Mouse (Mus musculus) heart, postnatal 0 days (tissue): ENCODE results near the gene Nudt22. TPM values are rescaled to one million over a fixed set of nuclear protein-coding genes. Genes with fewer than 3 reads are reported as not detected.
A peak's percentile ranks its signal among the peaks of the same experiment; 100 is the strongest.

Source experiments
- ATAC-seq: fragments of 200-750 bp; cut with Nextera tagmentation; 2 replicates; pipeline ENCODE4 v1.8.0; 2017; ENCODE audit warnings: low read depth, moderate number of reproducible peaks, moderate library complexity; ENCODE audit not compliant: insufficient read depth
- DNase-seq: peaks from one replicate; pipeline ENCODE4 v3.0.0-alpha.2; 2016; ENCODE audit warnings: low spot score
- H3K27ac ChIP-seq: fragments of 300-500 bp; sonication (generic); 2 replicates; pipeline ENCODE4 v1.5.1; 2014; ENCODE audit warnings: low read depth, mild to moderate bottlenecking
- H3K27me3 ChIP-seq: fragments of 300-500 bp; sonication (generic); 2 replicates; pipeline ENCODE4 v1.6.1; 2014; ENCODE audit warnings: low read length, mixed read lengths; ENCODE audit not compliant: control insufficient read depth, insufficient read depth
- H3K36me3 ChIP-seq: fragments of 300-500 bp; sonication (generic); replicated peaks from 2 replicates; pipeline ENCODE4 v1.6.1; 2014; ENCODE audit warnings: low read length, mixed read lengths; ENCODE audit not compliant: control insufficient read depth, insufficient read depth
- H3K4me1 ChIP-seq: fragments of 300-500 bp; sonication (generic); 2 replicates; pipeline ENCODE4 v1.6.1; 2014; ENCODE audit warnings: antibody characterized with exemption; ENCODE audit not compliant: control insufficient read depth, insufficient read depth
- H3K4me2 ChIP-seq: fragments of 300-500 bp; sonication (generic); 2 replicates; pipeline ENCODE4 v1.6.1; 2014; ENCODE audit warnings: low read depth, mild to moderate bottlenecking, low read length, moderate library complexity
- H3K4me3 ChIP-seq: fragments of 300-500 bp; sonication (generic); 2 replicates; pipeline ENCODE4 v1.5.1; 2014; ENCODE audit warnings: low read depth, low read length
- H3K9ac ChIP-seq: fragments of 300-500 bp; sonication (generic); replicated peaks from 2 replicates; pipeline ENCODE4 v1.6.1; 2014; ENCODE audit warnings: low read depth, low read length, mixed read lengths
- H3K9me3 ChIP-seq: fragments of 300-500 bp; sonication (generic); replicated peaks from 2 replicates; pipeline ENCODE4 v1.6.1; 2016; ENCODE audit warnings: low read length; ENCODE audit not compliant: control insufficient read depth
- CTCF ChIP-seq: IDR thresholded peaks from 2 replicates; pipeline ENCODE4 v1.5.1; 2016; ENCODE audit warnings: antibody characterized with exemption, control low read depth, low read depth
- EP300 ChIP-seq: IDR thresholded peaks from 2 replicates; pipeline ENCODE4 v1.6.1; 2016; ENCODE audit warnings: antibody characterized with exemption, low read depth
- WGBS: fragments of 180-500 bp; shearing (Covaris S2); extraction: QIAGEN DNeasy Blood & Tissue Kit; methylation state at CpG from one replicate; pipeline ENCODE4 v1.1.7; 2014; 5-methylcytosine and 5-hydroxymethylcytosine counted together
- polyA plus RNA-seq: library from polyadenylated mRNA; unstranded; fragments of >200 nt; fragmentation: Nextera tagmentation; extraction: Ambion mirVana; gene quantifications from 2 replicates; pipeline ENCODE4 v1.2.1, GENCODE M21; 2015
- total RNA-seq: library from RNA; depleted of rRNA; stranded (reverse); fragments of >200 nt; gene quantifications from 2 replicates; pipeline ENCODE4 v1.2.3, GENCODE M21; 2014; ENCODE audit warnings: low replicate concordance

The Nudt22 gene
- total and polyA plus RNA-seq, 2 experiments from 2014 or later, result 45.3 to 48.1 TPM

GRCm38 (mm10) chr19:7012426-7012825 is 16.5 kb upstream of the Nudt22 start:
- 88% methylated on average over 4 of the region's 4 CpGs for WGBS

DNA sequence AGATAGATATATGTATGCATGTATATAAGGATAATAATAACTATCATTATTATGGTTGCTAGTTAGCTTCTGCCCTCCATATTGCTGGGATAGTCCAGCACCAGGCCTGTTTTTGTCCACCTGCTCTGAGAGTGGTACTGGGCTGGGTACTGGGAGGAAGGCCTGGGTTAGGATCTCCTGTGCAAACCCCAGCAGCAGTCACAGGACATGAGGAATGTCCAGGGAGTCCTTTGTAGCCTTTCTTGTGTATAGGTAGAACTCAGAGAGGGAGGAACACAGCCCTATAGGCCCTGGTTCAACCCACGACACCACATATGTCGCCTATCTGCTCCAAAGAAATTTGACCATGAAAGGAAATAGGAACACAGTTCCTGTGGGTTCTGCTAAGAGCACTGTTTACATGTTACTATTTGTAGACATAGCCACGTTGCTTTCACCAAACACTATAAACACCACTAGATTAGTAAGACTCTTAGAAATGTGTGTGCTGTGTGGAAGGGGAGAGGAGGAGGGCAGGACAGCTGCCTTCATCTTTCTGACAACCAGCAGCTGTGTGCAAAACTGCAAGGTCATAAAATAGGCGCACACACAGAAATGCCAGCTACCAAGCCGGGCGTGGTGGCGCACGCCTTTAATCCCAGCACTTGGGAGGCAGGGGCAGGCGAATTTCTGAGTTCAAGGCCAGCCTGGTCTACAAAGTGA is 11.1 kb upstream of the Nudt22 start:
- Histone ChIP-seq H3K27me3 (no peaks in the 10 kb centered on the region), H3K4me2 (no peak overlapping the region), H3K9ac (no peak overlapping the region), H3K27ac (no peak overlapping the region), H3K36me3 (no peaks in the 10 kb centered on the region), H3K4me1 (peaks cover 7% of the 10 kb centered on the region; the same call in 1 of the 2 replicates), H3K9me3 (no peaks in the 10 kb centered on the region), H3K4me3 (no peak overlapping the region)
- no peak for DNase-seq
- ATAC-seq, result no peak
- no peak for TF ChIP-seq CTCF
- TF ChIP-seq EP300, result no peak
- WGBS, result 79% methylated on average over 9 of the region's 9 CpGs

More at GRCm38 (mm10) chr19:7012426-7012825, 16.5 kb upstream of the Nudt22 start:
- no peak for ATAC-seq
- TF ChIP-seq CTCF (no peak), EP300 (no peak)
- Histone ChIP-seq H3K4me3 (no peak overlapping the region), H3K4me1 (no peaks in the 10 kb centered on the region), H3K9me3 (no peaks in the 10 kb centered on the region), H3K27me3 (no peaks in the 10 kb centered on the region), H3K9ac (no peak overlapping the region), H3K4me2 (no peak overlapping the region), H3K36me3 (no peaks in the 10 kb centered on the region), H3K27ac (no peak overlapping the region)
- DNase-seq, result no peak

- H3K4me2 ChIP-seq, result no peak overlapping the region
- TF ChIP-seq CTCF (no peak), EP300 (no peak)
- H3K9ac ChIP-seq, result no peak overlapping the region
- no peaks in the 10 kb centered on the region for H3K9me3 ChIP-seq
- no peaks in the 10 kb centered on the region for H3K27me3 ChIP-seq
- H3K4me1 ChIP-seq, result peaks cover 19% of the 10 kb centered on the region
- no peak overlapping the region for H3K4me3 ChIP-seq
- H3K36me3 ChIP-seq, result peaks cover 25% of the 10 kb centered on the region
- ATAC-seq (no peak), DNase-seq (no peak)
- 97% methylated on average over 19 of the region's 19 CpGs for WGBS
- no peak overlapping the region for H3K27ac ChIP-seq
Observed at GRCm38 (mm10) chr19:6999360-7000063, 3.6 kb upstream of the Nudt22 start.

GRCm38 (mm10) chr19:6997721-6998290 is 1.9 kb upstream of the Nudt22 start:
- no peak overlapping the region for H3K4me2 ChIP-seq

DNA sequence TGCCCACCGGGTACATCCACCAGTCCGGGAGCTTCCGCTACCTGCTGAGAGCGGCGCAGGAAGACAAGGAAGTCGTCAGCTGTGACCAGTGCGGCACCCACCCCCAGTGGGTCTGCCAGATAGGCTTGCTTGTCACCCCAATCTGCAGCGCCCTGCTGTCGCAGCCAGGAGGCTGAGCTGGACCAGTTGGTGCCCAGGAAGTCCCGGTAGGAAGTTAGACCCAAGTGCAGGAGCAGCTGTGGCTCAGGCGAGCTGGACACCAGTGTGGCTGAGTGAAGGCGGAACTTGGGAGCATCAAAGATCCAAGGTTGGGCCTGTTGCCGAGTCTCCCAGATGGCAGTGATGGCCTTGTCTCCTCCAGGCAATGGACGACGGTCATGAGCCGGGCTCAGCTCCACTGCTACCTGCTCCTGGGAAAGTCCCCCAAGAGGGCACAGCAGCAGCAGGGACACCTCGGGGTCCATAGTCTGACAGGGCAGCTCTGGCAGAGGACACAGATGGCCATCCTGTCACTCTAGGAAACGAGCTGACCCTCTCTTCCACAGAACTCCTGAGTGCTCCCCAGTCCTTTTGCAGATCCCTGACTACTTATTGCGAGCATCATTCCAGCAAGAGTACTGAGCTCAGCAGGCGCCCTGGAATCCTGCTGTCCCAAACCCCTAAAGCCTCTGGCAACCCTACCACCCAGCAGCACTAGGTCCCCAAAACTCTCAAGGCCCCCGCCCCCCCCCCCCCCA is 494 bp downstream of the Nudt22 start:
- no peaks in the 10 kb centered on the region for H3K9me3 ChIP-seq
- TF ChIP-seq CTCF (no peak), EP300 (no peak)
- peak overlapping the region; percentile 58 for H3K4me3 ChIP-seq
- H3K4me1 ChIP-seq, result peaks cover 26% of the 10 kb centered on the region
- peak overlapping the region; percentile 79 for H3K4me2 ChIP-seq
- H3K27me3 ChIP-seq, result no peaks in the 10 kb centered on the region
- no peak for DNase-seq
- ATAC-seq, result no peak
- 38% methylated on average over 21 of the region's 21 CpGs for WGBS
- H3K27ac ChIP-seq, result peak overlapping the region; percentile 84
- H3K9ac ChIP-seq, result peak overlapping the region; percentile 62
- H3K36me3 ChIP-seq, result peaks cover 25% of the 10 kb centered on the region

More at GRCm38 (mm10) chr19:6997721-6998290, 1.9 kb upstream of the Nudt22 start:
- Histone ChIP-seq H3K9ac (no peak overlapping the region), H3K4me1 (peaks cover 22% of the 10 kb centered on the region), H3K27me3 (no peaks in the 10 kb centered on the region), H3K36me3 (peaks cover 25% of the 10 kb centered on the region), H3K4me3 (no peak overlapping the region), H3K9me3 (no peaks in the 10 kb centered on the region), H3K27ac (no peak overlapping the region)
- TF ChIP-seq CTCF, result no peak
- TF ChIP-seq EP300, result no peak
- WGBS, result 91% methylated on average over 9 of the region's 9 CpGs
- ATAC-seq (no peak), DNase-seq (no peak)
